Mouse (Mus musculus) thymus, adult 2 months (tissue): ENCODE data around the gene Pcbp3. TPM values are rescaled to one million over a fixed set of nuclear protein-coding genes. Genes with fewer than 3 reads are reported as not detected.

Experiments
- DNase-seq: peaks from one replicate; pipeline ENCODE4 v3.0.0; 2021
- H3K27ac ChIP-seq: fragments of 200-500 bp; 2 replicates; pipeline ENCODE4 v1.5.1; 2012; ENCODE audit warnings: low read length, control low read depth; ENCODE audit not compliant: control insufficient read depth, insufficient read depth
- H3K27me3 ChIP-seq: fragments of 200-500 bp; 2 replicates; pipeline ENCODE4 v1.6.1; 2012; ENCODE audit warnings: mild to moderate bottlenecking, low read length, moderate library complexity, mixed read lengths; ENCODE audit not compliant: control insufficient read depth, insufficient read depth
- H3K36me3 ChIP-seq: fragments of 200-500 bp; 2 replicates; pipeline ENCODE4 v1.6.1; 2012; ENCODE audit warnings: mild to moderate bottlenecking, low read length, moderate library complexity; ENCODE audit not compliant: control insufficient read depth, insufficient read depth
- H3K4me1 ChIP-seq: fragments of 200-500 bp; replicated peaks from 2 replicates; pipeline ENCODE4 v1.6.1; 2012; ENCODE audit warnings: low read length; ENCODE audit not compliant: control insufficient read depth, insufficient read depth
- H3K4me3 ChIP-seq: fragments of 200-500 bp; 2 replicates; pipeline ENCODE4 v1.5.1; 2012; ENCODE audit warnings: mild to moderate bottlenecking, low read length, control low read depth, moderate library complexity; ENCODE audit not compliant: control insufficient read depth, insufficient read depth
- CTCF ChIP-seq: fragments of 200-500 bp; IDR thresholded peaks from 2 replicates; pipeline ENCODE4 v1.5.1; 2012; ENCODE audit warnings: mild to moderate bottlenecking, control low read depth, low read length, moderate library complexity, borderline replicate concordance; ENCODE audit not compliant: control insufficient read depth, poor library complexity, insufficient read depth; ENCODE audit errors: extremely low read depth
- POLR2A ChIP-seq: fragments of 200-500 bp; IDR thresholded peaks from 2 replicates; pipeline ENCODE4 v1.6.1; 2012; ENCODE audit warnings: mild to moderate bottlenecking, low read length, control low read depth, moderate library complexity; ENCODE audit not compliant: control insufficient read depth, poor library complexity, insufficient read depth; ENCODE audit errors: extremely low read depth
- WGBS: fragments of 180-500 bp; shearing (Covaris S2); methylation state at CpG from one replicate; pipeline ENCODE4 v1.1.7; 2018; 5-methylcytosine and 5-hydroxymethylcytosine counted together
- polyA plus RNA-seq: library from polyadenylated mRNA; depleted of rRNA; stranded (reverse); fragments of >200 nt; gene quantifications from 2 replicates; pipeline ENCODE4 v1.2.3, GENCODE M21; 2012

The Pcbp3 gene
- polyA plus RNA-seq, 1 experiment: 12.7 TPM

- Histone ChIP-seq H3K4me1 (no peaks in the 10 kb centered on the region), H3K27me3 (no peaks in the 10 kb centered on the region), H3K4me3 (no peak overlapping the region), H3K36me3 (no peaks in the 10 kb centered on the region), H3K27ac (no peak overlapping the region)
- no peak for DNase-seq
- TF ChIP-seq POLR2A (no peak), CTCF (no peak)
- WGBS: 94% methylated on average over 6 of the region's 6 CpGs
These were observed 176.4 kb downstream of the Pcbp3 start for GRCm38 (mm10) chr10:76785312-76785711.

GRCm38 (mm10) chr10:76779225-76779624, 182.5 kb downstream of the Pcbp3 start:
- no peak for DNase-seq
- no peak overlapping the region for H3K4me3 ChIP-seq
- H3K27me3 ChIP-seq: no peaks in the 10 kb centered on the region
- no peaks in the 10 kb centered on the region for H3K36me3 ChIP-seq
- TF ChIP-seq CTCF: no peak
- no peak overlapping the region for H3K27ac ChIP-seq
- 97% methylated on average over 5 of the region's 5 CpGs for WGBS
- H3K4me1 ChIP-seq: no peaks in the 10 kb centered on the region

GRCm38 (mm10) chr10:76771624-76772023, 190.1 kb downstream of the Pcbp3 start:
- WGBS: 96% methylated on average over 3 of the region's 3 CpGs

GRCm38 (mm10) chr10:76771086-76771485, 190.6 kb downstream of the Pcbp3 start:
- TF ChIP-seq CTCF (no peak), POLR2A (no peak)
- no peaks in the 10 kb centered on the region for H3K36me3 ChIP-seq
- no peaks in the 10 kb centered on the region for H3K4me1 ChIP-seq
- DNase-seq: no peak
- WGBS: 93% methylated on average over 5 of the region's 5 CpGs
- no peaks in the 10 kb centered on the region for H3K27me3 ChIP-seq
- no peak overlapping the region for H3K4me3 ChIP-seq
- H3K27ac ChIP-seq: no peak overlapping the region

More at GRCm38 (mm10) chr10:76771624-76772023, 190.1 kb downstream of the Pcbp3 start:
- TF ChIP-seq POLR2A: no peak
- no peak for TF ChIP-seq CTCF
- no peaks in the 10 kb centered on the region for H3K36me3 ChIP-seq
- no peak for DNase-seq
- no peaks in the 10 kb centered on the region for H3K4me1 ChIP-seq
- H3K27me3 ChIP-seq: no peaks in the 10 kb centered on the region
- no peak overlapping the region for H3K27ac ChIP-seq
- H3K4me3 ChIP-seq: no peak overlapping the region

GRCm38 (mm10) chr10:76769581-76769980, 192.1 kb downstream of the Pcbp3 start:
- WGBS: 97% methylated on average over 6 of the region's 6 CpGs

GRCm38 (mm10) chr10:76766196-76766595, 195.5 kb downstream of the Pcbp3 start:
- no peak for DNase-seq
- Histone ChIP-seq H3K36me3 (no peaks in the 10 kb centered on the region), H3K4me1 (no peaks in the 10 kb centered on the region), H3K4me3 (no peak overlapping the region), H3K27me3 (no peaks in the 10 kb centered on the region), H3K27ac (no peak overlapping the region)
- TF ChIP-seq CTCF: no peak
- no peak for TF ChIP-seq POLR2A
- 75% methylated on average over 1 of the region's 1 CpGs for WGBS

More at GRCm38 (mm10) chr10:76769581-76769980, 192.1 kb downstream of the Pcbp3 start:
- H3K27me3 ChIP-seq: no peaks in the 10 kb centered on the region
- no peaks in the 10 kb centered on the region for H3K36me3 ChIP-seq
- no peaks in the 10 kb centered on the region for H3K4me1 ChIP-seq
- H3K4me3 ChIP-seq: no peak overlapping the region
- no peak overlapping the region for H3K27ac ChIP-seq
- DNase-seq: no peak
- TF ChIP-seq CTCF (no peak), POLR2A (no peak)

GRCm38 (mm10) chr10:76764927-76765326, 196.8 kb downstream of the Pcbp3 start:
- H3K27me3 ChIP-seq: no peaks in the 10 kb centered on the region

More at GRCm38 (mm10) chr10:76764927-76765326, 196.8 kb downstream of the Pcbp3 start:
- H3K4me1 ChIP-seq: no peaks in the 10 kb centered on the region
- no peak overlapping the region for H3K4me3 ChIP-seq
- DNase-seq: no peak
- no peak overlapping the region for H3K27ac ChIP-seq
- no peaks in the 10 kb centered on the region for H3K36me3 ChIP-seq
- no peak for TF ChIP-seq CTCF
- TF ChIP-seq POLR2A: no peak
- WGBS: 92% methylated on average over 4 of the region's 4 CpGs
